Mouse (Mus musculus) ES-Bruce4 (cell line): Measurements from ENCODE around the gene Dbp.

Experiments
- CTCF ChIP-seq: IDR thresholded peaks from one replicate; pipeline ENCODE4 v1.8.1; 2011; ENCODE audit warnings: low read depth, low read length
- EP300 ChIP-seq: IDR thresholded peaks from 2 replicates; pipeline ENCODE4 v1.6.1; 2011; ENCODE audit warnings: low read depth, low read length; ENCODE audit not compliant: insufficient read depth

DNA sequence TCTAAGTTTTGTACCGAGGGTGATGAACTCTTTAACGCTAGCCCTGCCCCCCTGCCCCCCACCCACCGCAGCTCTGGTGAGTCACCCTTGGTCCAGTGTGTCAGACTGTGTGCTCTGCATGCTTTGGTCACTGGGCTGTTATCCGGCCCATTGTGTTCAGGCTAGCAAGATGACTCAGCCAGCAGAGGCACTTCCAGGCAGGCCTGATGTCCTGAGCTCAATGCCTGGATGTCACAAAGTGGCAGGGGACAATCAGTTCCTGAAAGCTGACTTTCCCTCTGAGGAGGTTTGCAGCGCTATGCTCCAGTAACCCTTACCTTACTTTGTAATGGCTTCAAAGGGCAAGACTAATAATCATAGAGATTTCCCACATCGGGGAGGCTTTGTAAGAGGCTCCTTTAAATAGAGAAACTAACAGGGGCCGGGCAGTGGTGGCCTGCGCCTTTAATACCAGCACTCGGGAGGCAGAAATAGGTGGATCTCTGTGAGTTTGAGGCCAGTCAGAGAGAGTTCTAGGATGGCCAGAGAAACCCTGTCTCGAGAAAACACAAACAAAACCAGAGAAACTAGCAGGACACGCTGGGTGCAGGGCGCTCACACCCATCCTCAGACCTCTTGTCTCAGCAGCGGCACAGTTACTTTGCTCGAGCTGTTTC lies 24.8 kb upstream of the Dbp start:
- TF ChIP-seq CTCF (no peak), EP300 (no peak)
